16 mouse cellular contexts compared by ENCODE assay signal in genomic region chr11:85306577-85307260, GRCm38 (mm10).
"Had no signal": no experiment of that assay in that cellular context is flagged by ENCODE, and none has a peak within 500 bp of the region (broad histone marks: within the 10 kb centered on the region; RNA-seq: fewer than 3 reads in every experiment).

No protein-coding gene starts in this region.

- ATAC-seq: intestine, embryonic 15.5 days; liver, postnatal 0 days; midbrain, embryonic 15.5 days had no signal

- H3K27ac ChIP-seq: intestine, embryonic 15.5 days; layer of hippocampus, adult 2 months; limb, embryonic 12.5 days; liver, embryonic 13.5 days; lung, embryonic 15.5 days; macrophage; midbrain, embryonic 15.5 days; neural tube, embryonic 12.5 days had no signal

- H3K9ac ChIP-seq: intestine, embryonic 15.5 days; limb, embryonic 12.5 days; liver, embryonic 13.5 days; liver, postnatal 0 days; lung, embryonic 15.5 days; midbrain, embryonic 15.5 days; neural tube, embryonic 12.5 days had no signal

- H3K36me3 ChIP-seq: intestine, embryonic 15.5 days; limb, embryonic 12.5 days; liver, embryonic 13.5 days; lung, embryonic 15.5 days; midbrain, embryonic 15.5 days; neural tube, embryonic 12.5 days had no signal

- H3K4me1 ChIP-seq: intestine, embryonic 15.5 days; limb, embryonic 12.5 days; lung, embryonic 15.5 days; neural tube, embryonic 12.5 days had no signal

- H3K4me3 ChIP-seq: intestine, embryonic 15.5 days; layer of hippocampus, adult 2 months; limb, embryonic 12.5 days; liver, embryonic 13.5 days; lung, embryonic 15.5 days; megakaryocyte, embryonic 14.5 days; midbrain, embryonic 15.5 days; neural tube, embryonic 12.5 days had no signal

- H3K9me3 ChIP-seq: intestine, embryonic 15.5 days; limb, embryonic 12.5 days; liver, embryonic 13.5 days; lung, embryonic 15.5 days; megakaryocyte, embryonic 14.5 days; midbrain, embryonic 15.5 days; neural tube, embryonic 12.5 days had no signal

- H3K27me3 ChIP-seq: intestine, embryonic 15.5 days; limb, embryonic 12.5 days; liver, embryonic 13.5 days; lung, embryonic 15.5 days; megakaryocyte, embryonic 14.5 days; midbrain, embryonic 15.5 days; neural tube, embryonic 12.5 days had no signal

- H3K4me2 ChIP-seq: intestine, embryonic 15.5 days; limb, embryonic 12.5 days; liver, embryonic 13.5 days; lung, embryonic 15.5 days; midbrain, embryonic 11.5 days; midbrain, embryonic 15.5 days; neural tube, embryonic 12.5 days had no signal

- DNase-seq: kidney, postnatal 10 days; liver; liver, embryonic 13.5 days; liver, postnatal 0 days; lung, postnatal 14 days; thymus, adult 18-20 months; thymus, postnatal 14 days had no signal
